Mouse (Mus musculus) limb, embryonic 10.5 days (tissue): Measurements from ENCODE around the gene Wdr53. TPM values are rescaled to one million over a fixed set of nuclear protein-coding genes. Genes with fewer than 3 reads are reported as not detected.
A peak's percentile ranks its signal among the peaks of the same experiment; 100 is the strongest.

Experiments used
- DNase-seq: peaks from one replicate; pipeline ENCODE4 v3.0.0-alpha.2; 2017; ENCODE audit warnings: low spot score
- H3K27ac ChIP-seq: fragments of 300-500 bp; sonication (generic); 2 replicates; pipeline ENCODE4 v1.5.1; 2016; ENCODE audit warnings: mild to moderate bottlenecking
- H3K27me3 ChIP-seq: fragments of 300-500 bp; sonication (generic); 2 replicates; pipeline ENCODE4 v1.6.1; 2016; ENCODE audit warnings: low read depth, mild to moderate bottlenecking; ENCODE audit not compliant: poor library complexity, severe bottlenecking
- H3K36me3 ChIP-seq: fragments of 300-500 bp; sonication (generic); 2 replicates; pipeline ENCODE4 v1.6.1; 2016; ENCODE audit warnings: mild to moderate bottlenecking, moderate library complexity
- H3K4me1 ChIP-seq: fragments of 300-500 bp; sonication (generic); 2 replicates; pipeline ENCODE4 v1.6.1; 2016
- H3K4me3 ChIP-seq: fragments of 300-500 bp; sonication (generic); 2 replicates; pipeline ENCODE4 v1.5.1; 2016; ENCODE audit warnings: mild to moderate bottlenecking, moderate library complexity
- H3K9me3 ChIP-seq: fragments of 300-500 bp; sonication (generic); replicated peaks from 2 replicates; pipeline ENCODE4 v1.6.1; 2016; ENCODE audit warnings: mild to moderate bottlenecking
- WGBS: fragments of 180-500 bp; shearing (Covaris S2); methylation state at CpG from one replicate; pipeline ENCODE4 v1.1.7; 2016; 5-methylcytosine and 5-hydroxymethylcytosine counted together
- microRNA counts: library from miRNA; unstranded; fragments of <30 nt; microRNA quantifications from one replicate; lab custom pipeline; 2017
- microRNA-seq: library from miRNA; unstranded; fragments of <30 nt; microRNA quantifications from one replicate; pipeline ENCODE4, GENCODE M21; 2017
- polyA plus RNA-seq: library from polyadenylated mRNA; unstranded; fragments of >200 nt; fragmentation: Nextera tagmentation; extraction: Ambion mirVana; gene quantifications from 2 replicates; pipeline ENCODE4 v1.2.1, GENCODE M21; 2016

Wdr53 gene
- polyA plus RNA-seq, 1 experiment from 2014 or later: 20.8 TPM

- no peaks in the 10 kb centered on the region for H3K9me3 ChIP-seq
- no peak for DNase-seq
- H3K27me3 ChIP-seq: no peaks in the 10 kb centered on the region
- H3K4me3 ChIP-seq: no peak overlapping the region
- H3K36me3 ChIP-seq: peaks cover 37% of the 10 kb centered on the region
- 67% methylated on average over 1 of the region's 1 CpGs for WGBS
- H3K4me1 ChIP-seq: no peaks in the 10 kb centered on the region
- no peak overlapping the region for H3K27ac ChIP-seq
These were observed 56.0 kb downstream of the Wdr53 start for GRCm38 (mm10) chr16:32303046-32303445.

DNA sequence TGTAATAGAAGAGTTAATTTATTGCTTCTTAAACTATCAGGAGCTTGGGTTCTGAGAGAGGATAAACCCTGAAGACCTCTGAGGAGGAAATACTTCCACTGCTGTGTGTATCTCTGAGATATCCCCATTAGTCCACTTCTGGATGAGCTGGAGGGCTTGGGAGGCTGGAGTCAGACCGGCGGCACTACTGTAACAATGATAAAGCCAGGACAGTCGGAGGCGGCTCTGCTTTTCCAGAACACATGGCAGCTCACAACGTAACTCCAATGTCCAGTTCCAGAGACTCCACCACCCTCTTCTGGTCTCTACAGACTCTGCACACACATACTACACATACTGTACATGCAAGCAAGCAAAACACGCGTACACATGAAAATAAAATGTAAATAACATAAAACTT lies 56.9 kb downstream of the Wdr53 start:
- H3K9me3 ChIP-seq: no peaks in the 10 kb centered on the region
- DNase-seq: no peak
- H3K27me3 ChIP-seq: no peaks in the 10 kb centered on the region
- WGBS: 97% methylated on average over 7 of the region's 7 CpGs
- H3K4me1 ChIP-seq: no peaks in the 10 kb centered on the region
- H3K36me3 ChIP-seq: peaks cover 28% of the 10 kb centered on the region
- no peak overlapping the region for H3K4me3 ChIP-seq
- no peak overlapping the region for H3K27ac ChIP-seq

MicroRNAs within 50 kb of the gene (microRNA counts, 519-probe panel; counts per million panel counts)
- 684 counts per million, percentile 72 among the panel's probes with 10 or more counts for microRNA mmu-miR-1946a (lab: Ali Mortazavi, UCI)

Small RNA genes within 50 kb of the gene (microRNA-seq; reads per million reads assigned to microRNA genes)
- gene Mir1946a: not detected

Other genes starting within 250 kb of the Wdr53 start
- 20.8 and 22.1 TPM in 2 replicates for gene Senp5, start 243.9 kb upstream of the Wdr53 start, polyA plus RNA-seq
- gene Pak2, start 167.9 kb upstream of the Wdr53 start, polyA plus RNA-seq: 35.8 and 38.1 TPM in 2 replicates
- 147 and 150 TPM in 2 replicates for gene Pigx, start 147.5 kb upstream of the Wdr53 start, polyA plus RNA-seq
- 36.6 and 39.5 TPM in 2 replicates for gene Cep19, start 147.4 kb upstream of the Wdr53 start, polyA plus RNA-seq
- gene Nrros, start 81.6 kb upstream of the Wdr53 start, polyA plus RNA-seq: 7.5 and 9.7 TPM in 2 replicates
- gene Bex6, start 67.4 kb upstream of the Wdr53 start, polyA plus RNA-seq: 0.25 and 0.26 TPM in 2 replicates
- gene Fbxo45, start 69 bp upstream of the Wdr53 start, polyA plus RNA-seq: 15.6 and 17.1 TPM in 2 replicates
- gene Smco1, start 24.2 kb downstream of the Wdr53 start, polyA plus RNA-seq: not detected in 2 replicates
- gene Rnf168, start 30.2 kb downstream of the Wdr53 start, polyA plus RNA-seq: 30.5 and 34.7 TPM in 2 replicates
- gene Ubxn7, start 85.0 kb downstream of the Wdr53 start, polyA plus RNA-seq: 26.4 and 26.8 TPM in 2 replicates
- gene Tm4sf19, start 153.3 kb downstream of the Wdr53 start, polyA plus RNA-seq: not detected in 2 replicates
- 31.4 and 33.2 TPM in 2 replicates for gene Tctex1d2, start 172.5 kb downstream of the Wdr53 start, polyA plus RNA-seq
- 38.6 and 41.4 TPM in 2 replicates for gene Pcyt1a, start 183.7 kb downstream of the Wdr53 start, polyA plus RNA-seq
- gene Slc51a, start 240.7 kb downstream of the Wdr53 start, polyA plus RNA-seq: 0.46 and 0.50 TPM in 2 replicates
- not detected in 2 replicates for gene Zdhhc19, start 249.0 kb downstream of the Wdr53 start, polyA plus RNA-seq